Mouse (Mus musculus) intestine, embryonic 15.5 days (tissue): ENCODE results near the gene Arhgap6. TPM values are rescaled to one million over a fixed set of nuclear protein-coding genes. Genes with fewer than 3 reads are reported as not detected.
"Not testable (repeated sequence)": the region's sequence is repeated elsewhere in the genome, so short reads cannot be mapped to it uniquely, and the experiment has no call there.

Experiments
- ATAC-seq: fragments of 200-750 bp; cut with Nextera tagmentation; 2 replicates; pipeline ENCODE4 v1.8.0; 2017; ENCODE audit warnings: moderate TSS enrichment, moderate library complexity
- H3K27ac ChIP-seq: fragments of 300-500 bp; sonication (generic); 2 replicates; pipeline ENCODE4 v1.5.1; 2015; ENCODE audit warnings: mild to moderate bottlenecking, inconsistent platforms
- H3K27me3 ChIP-seq: fragments of 300-500 bp; sonication (generic); replicated peaks from 2 replicates; pipeline ENCODE4 v1.6.1; 2015; ENCODE audit warnings: inconsistent platforms
- H3K36me3 ChIP-seq: fragments of 300-500 bp; sonication (generic); 2 replicates; pipeline ENCODE4 v1.6.1; 2015; ENCODE audit warnings: inconsistent platforms
- H3K4me1 ChIP-seq: fragments of 300-500 bp; sonication (generic); replicated peaks from 2 replicates; pipeline ENCODE4 v1.6.1; 2015; ENCODE audit warnings: inconsistent platforms
- H3K4me2 ChIP-seq: fragments of 300-500 bp; sonication (generic); replicated peaks from 2 replicates; pipeline ENCODE4 v1.6.1; 2015; ENCODE audit warnings: mild to moderate bottlenecking, inconsistent platforms
- H3K4me3 ChIP-seq: fragments of 300-500 bp; sonication (generic); replicated peaks from 2 replicates; pipeline ENCODE4 v1.5.1; 2015; ENCODE audit warnings: inconsistent platforms
- H3K9ac ChIP-seq: fragments of 300-500 bp; sonication (generic); 2 replicates; pipeline ENCODE4 v1.6.1; 2015; ENCODE audit warnings: inconsistent platforms
- H3K9me3 ChIP-seq: fragments of 300-500 bp; sonication (generic); 2 replicates; pipeline ENCODE4 v1.6.1; 2016; ENCODE audit warnings: inconsistent platforms
- WGBS: fragments of 180-500 bp; shearing (Covaris S2); methylation state at CpG from one replicate; pipeline ENCODE4 v1.1.7; 2015; 5-methylcytosine and 5-hydroxymethylcytosine counted together
- polyA plus RNA-seq: library from polyadenylated mRNA; unstranded; fragments of >200 nt; fragmentation: Nextera tagmentation; extraction: Ambion mirVana; gene quantifications from 2 replicates; pipeline ENCODE4 v1.2.1, GENCODE M21; 2015

Gene Arhgap6
- polyA plus RNA-seq, 1 experiment from 2014 or later: 5.6 TPM

- H3K36me3 ChIP-seq: no peaks in the 10 kb centered on the region
- WGBS: 70% methylated on average over 26 of the region's 26 CpGs
- H3K27me3 ChIP-seq: no peaks in the 10 kb centered on the region
- H3K9ac ChIP-seq: no peak overlapping the region
- no peak overlapping the region for H3K4me2 ChIP-seq
- no peaks in the 10 kb centered on the region for H3K9me3 ChIP-seq
- no peak overlapping the region for H3K27ac ChIP-seq
- H3K4me1 ChIP-seq: no peaks in the 10 kb centered on the region
- ATAC-seq: no peak
- H3K4me3 ChIP-seq: no peak overlapping the region
Measured at GRCm38 (mm10) chrX:169302271-169303045, 507.6 kb downstream of the Arhgap6 start.

DNA sequence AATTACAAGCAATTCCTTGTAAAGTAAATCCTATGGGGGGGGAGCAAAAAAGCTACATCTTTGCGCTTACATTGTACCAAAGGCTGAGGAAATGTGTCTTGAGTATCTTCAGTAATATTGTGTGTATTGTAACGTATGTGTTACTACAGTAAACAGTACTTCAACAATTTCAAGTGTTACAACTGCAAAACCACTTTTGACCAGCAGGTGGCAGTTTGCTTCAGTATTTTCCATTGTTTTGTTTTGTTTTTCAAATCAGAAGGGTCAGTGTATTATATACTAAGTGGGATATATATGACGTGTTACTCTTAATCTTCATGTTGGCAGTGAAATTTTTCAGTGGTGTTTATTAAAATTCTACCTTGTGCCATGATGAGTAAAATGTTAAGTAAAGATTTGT is 509.0 kb downstream of the Arhgap6 start:
- ATAC-seq: no peak
- Histone ChIP-seq H3K4me1 (no peaks in the 10 kb centered on the region), H3K4me2 (no peak overlapping the region), H3K9ac (no peak overlapping the region), H3K36me3 (no peaks in the 10 kb centered on the region), H3K27me3 (no peaks in the 10 kb centered on the region), H3K9me3 (no peaks in the 10 kb centered on the region), H3K4me3 (no peak overlapping the region), H3K27ac (no peak overlapping the region)
- 44% methylated on average over 3 of the region's 3 CpGs for WGBS

- Histone ChIP-seq H3K27me3 (no peaks in the 10 kb centered on the region), H3K4me3 (no peak overlapping the region), H3K27ac (no peak overlapping the region), H3K4me2 (no peak overlapping the region), H3K36me3 (no peaks in the 10 kb centered on the region), H3K9ac (no peak overlapping the region), H3K4me1 (no peaks in the 10 kb centered on the region), H3K9me3 (no peaks in the 10 kb centered on the region)
- 73% methylated on average over 3 of the region's 3 CpGs for WGBS
- peak; percentile 88 for ATAC-seq
Measured at GRCm38 (mm10) chrX:169308559-169308958, 513.7 kb downstream of the Arhgap6 start.

- Histone ChIP-seq H3K4me2 (peak overlapping the region; percentile 56), H3K9me3 (no peaks in the 10 kb centered on the region), H3K9ac (peak overlapping the region; percentile 60), H3K36me3 (no peaks in the 10 kb centered on the region), H3K27me3 (no peaks in the 10 kb centered on the region), H3K4me1 (no peaks in the 10 kb centered on the region), H3K4me3 (peak overlapping the region; percentile 56), H3K27ac (no peak overlapping the region)
- 48% methylated on average over 12 of the region's 12 CpGs for WGBS
- ATAC-seq: no peak
Measured at GRCm38 (mm10) chrX:169319066-169319760, 524.3 kb downstream of the Arhgap6 start.

DNA sequence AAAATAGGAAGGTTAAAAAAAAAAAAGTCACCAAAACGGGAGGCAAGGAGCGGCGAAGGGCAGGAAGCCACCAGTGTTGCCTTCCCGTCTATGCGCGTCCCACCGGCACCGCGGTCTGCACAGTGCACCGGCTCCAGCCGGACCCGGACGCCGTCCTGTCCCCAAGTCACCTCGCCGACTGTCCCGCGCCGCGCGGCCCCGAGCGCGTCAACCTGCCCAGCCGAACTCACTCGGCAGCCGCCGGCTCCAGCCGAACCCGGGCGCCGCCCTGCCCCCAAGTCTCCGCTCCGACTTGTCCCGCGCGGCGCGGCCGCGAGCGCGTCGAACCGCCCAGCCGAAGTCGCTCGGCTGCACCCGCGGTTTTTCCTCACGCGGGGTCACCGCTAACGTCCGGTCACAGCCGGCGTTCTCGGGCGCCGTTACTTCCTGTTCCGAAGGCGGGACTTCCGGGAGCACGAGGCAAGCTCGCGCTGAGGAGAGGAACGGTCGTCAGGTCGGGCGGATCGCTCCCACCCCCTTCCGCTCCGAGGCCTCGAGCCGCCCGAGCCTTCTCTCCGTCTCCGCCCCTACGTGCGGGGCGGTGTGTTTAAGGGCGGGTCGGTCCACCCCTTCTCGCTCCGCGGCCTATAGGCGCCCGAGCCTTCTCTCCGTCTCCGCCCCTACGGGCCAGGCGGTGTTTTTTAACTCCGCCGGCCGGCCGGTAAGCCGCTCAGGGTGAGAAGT is 525.2 kb downstream of the Arhgap6 start, which contains the start of gene Hccs:
Hccs (minus strand) TSS at position 428 of the 723 bp plus-strand sequence.
- Histone ChIP-seq H3K9me3 (no peaks in the 10 kb centered on the region), H3K27me3 (no peaks in the 10 kb centered on the region), H3K4me2 (peak within 1 kb of the TSS; percentile 56), H3K4me1 (no peaks in the 10 kb centered on the region), H3K4me3 (peak within 1 kb of the TSS; percentile 56), H3K36me3 (no peaks in the 10 kb centered on the region), H3K9ac (peak within 1 kb of the TSS; percentile 60), H3K27ac (peak within 1 kb of the TSS; percentile 83)
- WGBS: 19% methylated on average over 97 of the region's 97 CpGs
- peak; percentile 100 for ATAC-seq

GRCm38 (mm10) chrX:169320668-169321005 is 525.7 kb downstream of the Arhgap6 start:
- not testable (repeated sequence) for H3K4me1 ChIP-seq, H3K9ac ChIP-seq, H3K27me3 ChIP-seq, H3K9me3 ChIP-seq, ATAC-seq, H3K27ac ChIP-seq, H3K36me3 ChIP-seq
- 41% methylated on average over 15 of the region's 15 CpGs for WGBS
- Histone ChIP-seq H3K4me2 (peak overlapping the region; percentile 38), H3K4me3 (peak overlapping the region; percentile 56)

GRCm38 (mm10) chrX:169325929-169326595 is 531.2 kb downstream of the Arhgap6 start:
- Histone ChIP-seq H3K4me3 (no peak overlapping the region), H3K9me3 (no peaks in the 10 kb centered on the region), H3K4me2 (no peak overlapping the region), H3K9ac (no peak overlapping the region), H3K4me1 (no peaks in the 10 kb centered on the region), H3K36me3 (no peaks in the 10 kb centered on the region), H3K27me3 (no peaks in the 10 kb centered on the region), H3K27ac (no peak overlapping the region)
- ATAC-seq: no peak
- 82% methylated on average over 3 of the region's 3 CpGs for WGBS

DNA sequence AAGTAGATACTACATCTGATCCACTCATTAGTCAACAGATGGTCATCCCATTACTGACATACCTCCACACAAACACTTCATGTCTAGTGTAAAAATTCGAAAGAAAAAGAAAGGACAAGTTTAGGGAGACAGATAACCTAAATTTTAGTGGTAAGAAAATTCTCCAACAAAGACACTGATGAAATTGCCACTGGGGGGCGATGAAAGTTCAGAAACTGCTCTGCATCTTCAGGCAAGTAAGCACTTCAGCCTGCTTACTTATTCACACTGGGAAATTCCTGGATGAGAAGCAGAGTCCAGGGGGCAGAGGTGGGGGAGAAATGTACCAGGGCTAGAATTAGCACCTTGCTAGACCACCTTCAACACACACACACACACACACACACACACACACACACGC is 537.4 kb downstream of the Arhgap6 start:
- 0 out of 2 replicates have a peak, but pooled peaks have one; percentile 49 for ATAC-seq
- H3K27me3 ChIP-seq: no peaks in the 10 kb centered on the region
- H3K27ac ChIP-seq: no peak overlapping the region
- WGBS: 29% methylated on average over 3 of the region's 3 CpGs
- H3K4me3 ChIP-seq: no peak overlapping the region
- no peaks in the 10 kb centered on the region for H3K36me3 ChIP-seq
- H3K4me1 ChIP-seq: no peaks in the 10 kb centered on the region
- H3K4me2 ChIP-seq: no peak overlapping the region
- H3K9ac ChIP-seq: no peak overlapping the region
- H3K9me3 ChIP-seq: no peaks in the 10 kb centered on the region

- no peak overlapping the region for H3K9ac ChIP-seq
- H3K27ac ChIP-seq: no peak overlapping the region
- H3K36me3 ChIP-seq: no peaks in the 10 kb centered on the region
- no peaks in the 10 kb centered on the region for H3K27me3 ChIP-seq
- no peaks in the 10 kb centered on the region for H3K9me3 ChIP-seq
- ATAC-seq: no peak
- no peak overlapping the region for H3K4me2 ChIP-seq
- H3K4me1 ChIP-seq: no peaks in the 10 kb centered on the region
- H3K4me3 ChIP-seq: no peak overlapping the region
Measured at GRCm38 (mm10) chrX:169337559-169337958, 542.7 kb downstream of the Arhgap6 start.

GRCm38 (mm10) chrX:169338213-169338612 is 543.3 kb downstream of the Arhgap6 start:
- no peak for ATAC-seq
- Histone ChIP-seq H3K27me3 (no peaks in the 10 kb centered on the region), H3K4me1 (no peaks in the 10 kb centered on the region), H3K9me3 (no peaks in the 10 kb centered on the region), H3K36me3 (no peaks in the 10 kb centered on the region), H3K9ac (no peak overlapping the region), H3K27ac (no peak overlapping the region), H3K4me2 (no peak overlapping the region), H3K4me3 (no peak overlapping the region)
- WGBS: 78% methylated on average over 3 of the region's 3 CpGs
